Mouse (Mus musculus): ENCODE results near the gene Nr6a1. TPM values are rescaled to one million over a fixed set of nuclear protein-coding genes. Genes with fewer than 3 reads are reported as not detected.

The Nr6a1 gene
- polyA plus RNA-seq, 1 experiment: 4.3 TPM

- WGBS: 82% methylated on average over 5 of the region's 5 CpGs
- Histone ChIP-seq H3K4me1 (ENCODE audit: control insufficient read depth, insufficient read depth, low read length) (no peaks in the 10 kb centered on the region; the same call in 1 of the 2 replicates), H3K27ac (ENCODE audit: control insufficient read depth, insufficient read depth, low read depth, low read length, poor library complexity) (no peak overlapping the region), H3K4me3 (replicated peaks; ENCODE audit: control insufficient read depth, low read depth, low read length) (no peak overlapping the region)
- TF ChIP-seq POLR2A (IDR thresholded peaks at IDR 0.05; ENCODE audit: borderline replicate concordance, control insufficient read depth, low read depth, low read length) (no peak), CTCF (IDR thresholded peaks at IDR 0.05; ENCODE audit: control insufficient read depth, insufficient read depth, low read length) (no peak)
Measured at GRCm38 (mm10) chr2:38943161-38943560, 15.7 kb upstream of the Nr6a1 start.

GRCm38 (mm10) chr2:38941898-38942297 is 14.4 kb upstream of the Nr6a1 start:
- Histone ChIP-seq H3K4me1 (ENCODE audit: control insufficient read depth, insufficient read depth, low read length) (no peaks in the 10 kb centered on the region; the same call in 1 of the 2 replicates), H3K4me3 (replicated peaks; ENCODE audit: control insufficient read depth, low read depth, low read length) (no peak overlapping the region), H3K27ac (ENCODE audit: control insufficient read depth, insufficient read depth, low read depth, low read length, poor library complexity) (no peak overlapping the region)
- WGBS: 59% methylated on average over 2 of the region's 2 CpGs
- no peak for TF ChIP-seq POLR2A (IDR thresholded peaks at IDR 0.05; ENCODE audit: borderline replicate concordance, control insufficient read depth, low read depth, low read length)
- TF ChIP-seq CTCF (IDR thresholded peaks at IDR 0.05; ENCODE audit: control insufficient read depth, insufficient read depth, low read length): no peak

- no peak for TF ChIP-seq CTCF (IDR thresholded peaks at IDR 0.05; ENCODE audit: control insufficient read depth, insufficient read depth, low read length)
- TF ChIP-seq POLR2A (IDR thresholded peaks at IDR 0.05; ENCODE audit: borderline replicate concordance, control insufficient read depth, low read depth, low read length): no peak
- H3K27ac ChIP-seq (ENCODE audit: control insufficient read depth, insufficient read depth, low read depth, low read length, poor library complexity): no peak overlapping the region
- H3K4me3 ChIP-seq (replicated peaks; ENCODE audit: control insufficient read depth, low read depth, low read length): no peak overlapping the region
- 89% methylated on average over 14 of the region's 14 CpGs for WGBS
- H3K4me1 ChIP-seq (ENCODE audit: control insufficient read depth, insufficient read depth, low read length): no peaks in the 10 kb centered on the region; the same call in 1 of the 2 replicates
Measured at GRCm38 (mm10) chr2:38941426-38941825, 13.9 kb upstream of the Nr6a1 start.

- Histone ChIP-seq H3K4me1 (ENCODE audit: control insufficient read depth, insufficient read depth, low read length) (no peaks in the 10 kb centered on the region), H3K4me3 (replicated peaks; ENCODE audit: control insufficient read depth, low read depth, low read length) (no peak overlapping the region), H3K27ac (ENCODE audit: control insufficient read depth, insufficient read depth, low read depth, low read length, poor library complexity) (no peak overlapping the region)
- no peak for TF ChIP-seq CTCF (IDR thresholded peaks at IDR 0.05; ENCODE audit: control insufficient read depth, insufficient read depth, low read length)
- TF ChIP-seq POLR2A (IDR thresholded peaks at IDR 0.05; ENCODE audit: borderline replicate concordance, control insufficient read depth, low read depth, low read length): no peak
- 61% methylated on average over 2 of the region's 2 CpGs for WGBS
Measured at GRCm38 (mm10) chr2:38939047-38939446, 11.6 kb upstream of the Nr6a1 start.

- 64% methylated on average over 1 of the region's 1 CpGs for WGBS
- Histone ChIP-seq H3K27ac (ENCODE audit: control insufficient read depth, insufficient read depth, low read depth, low read length, poor library complexity) (no peak overlapping the region), H3K4me3 (replicated peaks; ENCODE audit: control insufficient read depth, low read depth, low read length) (no peak overlapping the region), H3K4me1 (ENCODE audit: control insufficient read depth, insufficient read depth, low read length) (no peaks in the 10 kb centered on the region)
- TF ChIP-seq POLR2A (IDR thresholded peaks at IDR 0.05; ENCODE audit: borderline replicate concordance, control insufficient read depth, low read depth, low read length) (no peak), CTCF (IDR thresholded peaks at IDR 0.05; ENCODE audit: control insufficient read depth, insufficient read depth, low read length) (no peak)
Measured at GRCm38 (mm10) chr2:38938007-38938406, 10.5 kb upstream of the Nr6a1 start.

GRCm38 (mm10) chr2:38937396-38937795 is 9.9 kb upstream of the Nr6a1 start:
- Histone ChIP-seq H3K4me3 (replicated peaks; ENCODE audit: control insufficient read depth, low read depth, low read length) (no peak overlapping the region), H3K4me1 (ENCODE audit: control insufficient read depth, insufficient read depth, low read length) (no peaks in the 10 kb centered on the region), H3K27ac (ENCODE audit: control insufficient read depth, insufficient read depth, low read depth, low read length, poor library complexity) (no peak overlapping the region)
- TF ChIP-seq CTCF (IDR thresholded peaks at IDR 0.05; ENCODE audit: control insufficient read depth, insufficient read depth, low read length) (no peak), POLR2A (IDR thresholded peaks at IDR 0.05; ENCODE audit: borderline replicate concordance, control insufficient read depth, low read depth, low read length) (no peak)
- WGBS: 84% methylated on average over 3 of the region's 3 CpGs

GRCm38 (mm10) chr2:38936721-38937378 is 9.4 kb upstream of the Nr6a1 start:
- 57% methylated on average over 9 of the region's 9 CpGs for WGBS
- no peak overlapping the region for H3K4me3 ChIP-seq (replicated peaks; ENCODE audit: control insufficient read depth, low read depth, low read length)
- no peak overlapping the region for H3K27ac ChIP-seq (ENCODE audit: control insufficient read depth, insufficient read depth, low read depth, low read length, poor library complexity)
- TF ChIP-seq POLR2A (IDR thresholded peaks at IDR 0.05; ENCODE audit: borderline replicate concordance, control insufficient read depth, low read depth, low read length): no peak
- no peak for TF ChIP-seq CTCF (IDR thresholded peaks at IDR 0.05; ENCODE audit: control insufficient read depth, insufficient read depth, low read length)
- H3K4me1 ChIP-seq (ENCODE audit: control insufficient read depth, insufficient read depth, low read length): no peaks in the 10 kb centered on the region

GRCm38 (mm10) chr2:38934936-38935335 is 7.4 kb upstream of the Nr6a1 start:
- WGBS: 79% methylated on average over 5 of the region's 5 CpGs
- H3K27ac ChIP-seq (ENCODE audit: control insufficient read depth, insufficient read depth, low read depth, low read length, poor library complexity): no peak overlapping the region
- H3K4me3 ChIP-seq (replicated peaks; ENCODE audit: control insufficient read depth, low read depth, low read length): no peak overlapping the region
- no peaks in the 10 kb centered on the region; the same call in 1 of the 2 replicates for H3K4me1 ChIP-seq (ENCODE audit: control insufficient read depth, insufficient read depth, low read length)
- TF ChIP-seq CTCF (IDR thresholded peaks at IDR 0.05; ENCODE audit: control insufficient read depth, insufficient read depth, low read length): no peak
- no peak for TF ChIP-seq POLR2A (IDR thresholded peaks at IDR 0.05; ENCODE audit: borderline replicate concordance, control insufficient read depth, low read depth, low read length)
